22 mouse cellular contexts compared by ENCODE assay signal in the genomic region with DNA sequence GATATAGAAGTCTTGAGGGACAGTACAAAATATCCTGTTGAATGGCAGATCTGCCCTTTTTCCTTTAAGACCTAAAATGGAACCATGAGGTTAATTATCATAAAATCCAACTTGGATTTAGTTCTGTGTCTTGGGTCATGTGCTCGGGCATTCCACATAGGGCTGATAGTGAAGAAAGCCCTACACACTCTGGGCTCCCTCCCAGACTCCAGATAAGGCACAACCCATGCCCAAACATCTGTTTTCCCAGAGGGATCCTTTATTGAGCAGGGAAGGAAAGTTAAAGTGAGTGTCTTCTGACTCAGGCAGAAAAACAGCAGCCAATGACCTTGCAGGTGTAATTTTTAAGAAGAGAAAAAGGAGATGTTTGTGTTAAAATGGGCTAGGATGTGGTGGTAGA.
DNase-seq lines count a peak whose midpoint lies in the region; TF ChIP-seq lines count a peak whose summit lies in the region.
"Had no signal": no experiment of that assay in that cellular context is flagged by ENCODE, and none has a peak within 500 bp of the region (broad histone marks: within the 10 kb centered on the region; RNA-seq: fewer than 3 reads in every experiment).

No protein-coding gene starts in this region.

- no peak for TF ChIP-seq CTCF in heart, adult 2 months (IDR thresholded peaks at IDR 0.05)
- TF ChIP-seq CTCF in MEL (IDR thresholded peaks at IDR 0.05 in 2 of 3, conservative IDR thresholded peaks at IDR 0.05 in 1 of 3; ENCODE audit: control insufficient read depth in 1 of 3, insufficient read depth in 1 of 3, low read depth in 2 of 3, low read length in 3 of 3, poor library complexity in 1 of 3, severe bottlenecking in 1 of 3): no peak
- no peak for TF ChIP-seq CTCF in layer of hippocampus, adult 2 months (conservative IDR thresholded peaks at IDR 0.05)

- 30% methylated on average over 1 of the region's 1 CpGs for WGBS in heart, adult 2 months

- no peak overlapping the region for H3K9ac ChIP-seq in heart, adult 2 months (ENCODE audit: low read depth, low read length)
- H3K9ac ChIP-seq in MEL (ENCODE audit: control insufficient read depth, low read depth, low read length, poor library complexity, severe bottlenecking): no peak overlapping the region
- H3K9ac ChIP-seq: embryonic facial prominence, embryonic 13.5 days; embryonic facial prominence, embryonic 15.5 days; forebrain, embryonic 12.5 days had no signal

- no peaks in the 10 kb centered on the region for H3K27me3 ChIP-seq in heart, adult 2 months (ENCODE audit: control insufficient read depth, insufficient read depth, low read length)
- no peaks in the 10 kb centered on the region for H3K27me3 ChIP-seq in MEL (ENCODE audit: control insufficient read depth in 1 of 2, insufficient read depth in 2 of 2, low read length in 2 of 2)

- no peak overlapping the region for H3K27ac ChIP-seq in heart, adult 2 months
- no peak overlapping the region for H3K27ac ChIP-seq in MEL (ENCODE audit: control insufficient read depth, low read depth, low read length)
- no peak overlapping the region for H3K27ac ChIP-seq in layer of hippocampus, adult 2 months
- H3K27ac ChIP-seq: embryonic facial prominence, embryonic 13.5 days; embryonic facial prominence, embryonic 15.5 days; forebrain, embryonic 10.5 days; forebrain, embryonic 12.5 days had no signal

- TF ChIP-seq RAD21 in MEL (IDR thresholded peaks at IDR 0.05; ENCODE audit: low read depth, low read length): no peak

- no peak for TF ChIP-seq EP300 in heart, adult 2 months (IDR thresholded peaks at IDR 0.05; ENCODE audit: insufficient read depth, low read depth, low read length)
- TF ChIP-seq EP300 in MEL (IDR thresholded peaks at IDR 0.05; ENCODE audit: low read depth in 1 of 2, low read length in 2 of 2): no peak

- intact Hi-C loops in heart, postnatal 25 days (cut with DNase I): no loop called here
- intact Hi-C loops in heart, postnatal 10 days (cut with DNase I): no loop called here
- intact Hi-C loops in heart, adult 2 months (cut with DNase I): no loop called here

- no peaks in the 10 kb centered on the region for H3K4me1 ChIP-seq in heart, adult 2 months (ENCODE audit: control insufficient read depth, insufficient read depth, low read length)
- no peaks in the 10 kb centered on the region for H3K4me1 ChIP-seq in MEL (ENCODE audit: control insufficient read depth in 1 of 2, insufficient read depth in 2 of 2, low read length in 2 of 2)
- H3K4me1 ChIP-seq: embryonic facial prominence, embryonic 13.5 days; embryonic facial prominence, embryonic 15.5 days; forebrain, embryonic 10.5 days had no signal

- TF ChIP-seq POLR2A in heart, adult 2 months (IDR thresholded peaks at IDR 0.05; ENCODE audit: insufficient read depth, low read depth, low read length): no peak
- TF ChIP-seq POLR2A in MEL (IDR thresholded peaks at IDR 0.05; ENCODE audit: control insufficient read depth in 1 of 2, insufficient read depth in 1 of 2, low read depth in 1 of 2, low read length in 2 of 2, poor library complexity in 1 of 2): no peak

- DNase-seq in heart, adult 18-20 months: peak; percentile 16 to 20
- no peak for DNase-seq in heart, postnatal 25 days (ENCODE audit: low spot score)
- peak; percentile 7 to 17 for DNase-seq in heart, postnatal 10 days
- no peak for DNase-seq in heart, adult 2 months
- DNase-seq in MEL (ENCODE audit: low read depth, low spot score) (peak; percentile 33), adipocyte (ENCODE audit: low spot score) (peak; percentile 37)
- DNase-seq in layer of hippocampus, adult 11-12 months (ENCODE audit: low spot score): no peak
- DNase-seq in layer of hippocampus, adult 2 months (ENCODE audit: low spot score in 2 of 2): no peak
- DNase-seq: adrenal gland, adult 8-10 months; adrenal gland, postnatal 14 days; adrenal gland, postnatal 36 days; cerebellum, adult 11-12 months; cerebellum, adult 2 months; cerebellum, adult 9-10 months; cerebellum, postnatal 10 days; cerebellum, postnatal 25 days; embryo, embryonic 11 days had no signal

- H3K4me3 ChIP-seq in heart, adult 2 months: no peak overlapping the region
- H3K4me3 ChIP-seq in MEL (ENCODE audit: control insufficient read depth in 1 of 2, insufficient read depth in 1 of 2, low read depth in 2 of 2, low read length in 2 of 2): no peak overlapping the region
- no peak overlapping the region for H3K4me3 ChIP-seq in layer of hippocampus, adult 2 months
- H3K4me3 ChIP-seq: embryonic facial prominence, embryonic 13.5 days; embryonic facial prominence, embryonic 15.5 days; erythroblast, embryonic 14.5 days; forebrain, embryonic 10.5 days; forebrain, embryonic 12.5 days had no signal

- H3K79me2 ChIP-seq in heart, adult 2 months (replicated peaks; ENCODE audit: control insufficient read depth, insufficient read depth, low read length): no peaks in the 10 kb centered on the region
- H3K79me2 ChIP-seq in MEL (ENCODE audit: control insufficient read depth, insufficient read depth, low read length, poor library complexity): no peaks in the 10 kb centered on the region

- H3K36me3 ChIP-seq in heart, adult 2 months (ENCODE audit: control insufficient read depth, insufficient read depth, low read length): no peaks in the 10 kb centered on the region
- H3K36me3 ChIP-seq in MEL (ENCODE audit: control insufficient read depth in 1 of 2, insufficient read depth in 2 of 2, low read length in 2 of 2): peaks cover 22 to 64% of the 10 kb centered on the region in 2 experiments
- H3K36me3 ChIP-seq: embryonic facial prominence, embryonic 13.5 days; embryonic facial prominence, embryonic 15.5 days; forebrain, embryonic 10.5 days had no signal

- H3K9me3 ChIP-seq in MEL (replicated peaks; ENCODE audit: insufficient read depth, low read length): no peaks in the 10 kb centered on the region
- H3K9me3 ChIP-seq: embryonic facial prominence, embryonic 13.5 days; embryonic facial prominence, embryonic 15.5 days; forebrain, embryonic 10.5 days; forebrain, embryonic 12.5 days had no signal

TF ChIP-seq in MEL, 35 proteins besides CTCF, POLR2A, EP300 and RAD21:
- TF ChIP-seq TAL1 (IDR thresholded peaks at IDR 0.05; ENCODE audit: low read length) (no peak), ETS1 (IDR thresholded peaks at IDR 0.05; ENCODE audit: low read depth, low read length) (no peak), CHD1 (IDR thresholded peaks at IDR 0.05; ENCODE audit: low read depth, low read length) (no peak), CHD2 (IDR thresholded peaks at IDR 0.05; ENCODE audit: low read length) (no peak), JUND (IDR thresholded peaks at IDR 0.05; ENCODE audit: low read depth, low read length) (no peak), NELFE (IDR thresholded peaks at IDR 0.05; ENCODE audit: low read depth, low read length) (no peak), ELF1 (IDR thresholded peaks at IDR 0.05; ENCODE audit: low read depth, low read length) (no peak), ZKSCAN1 (IDR thresholded peaks at IDR 0.05; ENCODE audit: low read depth, low read length) (no peak), MAX (IDR thresholded peaks at IDR 0.05; ENCODE audit: low read length) (no peak), NRF1 (IDR thresholded peaks at IDR 0.05; ENCODE audit: insufficient read depth, low read depth, low read length, poor library complexity, severe bottlenecking) (no peak), ZNF384 (IDR thresholded peaks at IDR 0.05; ENCODE audit: low read depth, low read length) (no peak), SIN3A (IDR thresholded peaks at IDR 0.05; ENCODE audit: low read length) (no peak), UBTF (IDR thresholded peaks at IDR 0.05; ENCODE audit: borderline replicate concordance, insufficient read depth, low read depth, low read length) (no peak), SMC3 (IDR thresholded peaks at IDR 0.05; ENCODE audit: low read depth, low read length) (no peak), BHLHE40 (IDR thresholded peaks at IDR 0.05; ENCODE audit: borderline replicate concordance, low read depth, low read length) (no peak), E2F4 (IDR thresholded peaks at IDR 0.05; ENCODE audit: borderline replicate concordance, low read depth, low read length) (no peak), RCOR1 (IDR thresholded peaks at IDR 0.05; ENCODE audit: low read depth, low read length) (no peak), ZMIZ1 (IDR thresholded peaks at IDR 0.05; ENCODE audit: low read depth, low read length) (no peak), MAZ (IDR thresholded peaks at IDR 0.05; ENCODE audit: low read depth, low read length) (no peak)

Comparison
In these comparisons a context has a peak if more than half of its experiments do, and no peak if none do; other contexts are left out.
1. DNase-seq: peak in heart, adult 18-20 months (2 of 2), heart, postnatal 10 days (2 of 2), MEL (single experiment) and adipocyte (single experiment); none in heart, postnatal 25 days (single experiment), heart, adult 2 months (0 of 2), layer of hippocampus, adult 11-12 months (single experiment) and layer of hippocampus, adult 2 months (0 of 2).